Comparison of ENCODE assay signal across 8 mouse cellular contexts in the genomic region with DNA sequence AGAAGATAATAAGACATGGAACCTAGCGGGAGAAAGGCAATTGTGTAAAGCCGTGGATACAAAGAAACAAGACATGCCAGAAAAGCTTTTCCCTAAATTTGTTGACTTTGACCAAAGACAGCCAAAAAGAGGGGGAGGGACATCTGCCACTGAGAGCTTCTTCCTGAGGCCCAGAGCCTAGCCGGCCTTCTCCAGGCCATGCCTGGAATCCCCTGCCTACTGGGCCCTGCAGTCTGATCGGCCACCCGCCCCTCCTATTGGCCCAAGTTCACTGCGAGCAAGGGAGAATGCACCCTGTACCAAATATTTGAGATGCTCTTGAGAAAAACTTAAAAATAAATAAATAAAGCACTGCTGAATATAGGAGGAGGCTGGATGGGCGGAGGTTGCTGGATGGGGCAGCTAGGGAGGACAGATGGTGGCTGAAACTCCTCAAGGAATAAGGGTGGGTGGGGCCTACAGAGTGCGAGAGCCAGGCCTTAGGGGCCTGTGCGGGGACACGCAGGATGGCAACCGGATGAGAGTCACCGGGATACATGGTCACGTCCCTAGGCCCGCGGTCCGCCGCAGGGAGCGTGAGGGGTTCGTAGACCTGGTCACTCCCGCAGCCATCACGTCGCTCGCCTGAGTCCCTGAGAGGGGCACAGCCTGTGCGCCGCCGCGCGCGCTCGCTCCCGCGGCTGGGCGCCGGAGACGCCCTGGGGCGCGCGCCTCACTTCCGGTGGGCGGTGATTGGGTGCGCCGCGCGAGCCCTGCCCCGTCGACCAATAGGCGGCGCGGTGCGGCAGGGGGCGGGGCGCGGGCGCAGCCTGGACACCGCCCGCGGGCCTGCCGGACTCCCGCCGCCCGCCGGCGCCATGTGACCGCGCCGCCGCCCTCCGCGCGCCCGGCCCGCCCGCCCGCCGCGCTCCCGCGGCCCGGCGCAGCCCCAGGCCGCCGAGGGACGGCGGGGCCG. TPM values are rescaled to one million over a fixed set of nuclear protein-coding genes. Genes with fewer than 3 reads are reported as not detected.
DNase-seq lines count a peak whose midpoint lies in the region; ATAC-seq and TF ChIP-seq lines count a peak whose summit lies in the region.

Gene Pacs2, plus strand, starts transcription at position 905 of the 955 bp plus-strand sequence.

- peak within 1 kb of the TSS; percentile 99 for H3K4me3 ChIP-seq in ES-Bruce4 (ENCODE audit: low read depth, low read length)
- peak within 1 kb of the TSS; percentile 87 for H3K4me3 ChIP-seq in forebrain, embryonic 13.5 days
- peak within 1 kb of the TSS; percentile 93 for H3K4me3 ChIP-seq in lung, adult 2 months (replicated peaks; ENCODE audit: extremely low read depth, low read depth, low read length)

- TF ChIP-seq CTCF in ES-Bruce4 (IDR thresholded peaks at IDR 0.05; ENCODE audit: low read depth, low read length) = no peak
- no peak for TF ChIP-seq CTCF in lung, adult 2 months (IDR thresholded peaks at IDR 0.05; ENCODE audit: insufficient read depth, low read length)

- peak within 1 kb of the TSS; percentile 62; the same call in 1 of the 2 replicates for H3K27ac ChIP-seq in ES-Bruce4 (ENCODE audit: insufficient read depth, low read length)
- H3K27ac ChIP-seq in forebrain, embryonic 13.5 days = peak within 1 kb of the TSS; percentile 89

- 3% methylated on average over 45 of the region's 85 CpGs for WGBS in forebrain, embryonic 13.5 days
- 3% methylated on average over 75 of the region's 85 CpGs for WGBS in large intestine, adult 2 months
- WGBS in lung, adult 2 months = 11% methylated on average over 84 of the region's 85 CpGs

- peak within 1 kb of the TSS; percentile 72 for H3K9ac ChIP-seq in ES-Bruce4 (ENCODE audit: low read depth, poor library complexity, severe bottlenecking)
- H3K9ac ChIP-seq in forebrain, embryonic 13.5 days = peak within 1 kb of the TSS; percentile 97

- no peaks in the 10 kb centered on the region for H3K36me3 ChIP-seq in ES-Bruce4 (ENCODE audit: control insufficient read depth, insufficient read depth, low read length, poor library complexity, severe bottlenecking)
- 0 out of 2 replicates have a peak, but pooled peaks cover 3% of the 10 kb centered on the region for H3K36me3 ChIP-seq in forebrain, embryonic 13.5 days (ENCODE audit: poor library complexity, severe bottlenecking)

- peak; percentile 89 for DNase-seq in c-Kit-positive CD71-positive TER-119-positive erythroid progenitor cells, embryonic 14.5 days (ENCODE audit: low spot score)
- DNase-seq in heart, postnatal 10 days = peak; percentile 95 to 96
- DNase-seq in large intestine, adult 2 months (ENCODE audit: low read depth, low spot score) = peak; percentile 64
- peak; percentile 93 for DNase-seq in lung, adult 2 months
- peak; percentile 76 to 77 for DNase-seq in thymus, adult 18-20 months

- no peaks in the 10 kb centered on the region for H3K4me1 ChIP-seq in ES-Bruce4 (ENCODE audit: control insufficient read depth, insufficient read depth, low read length)
- peaks cover 43% of the 10 kb centered on the region for H3K4me1 ChIP-seq in forebrain, embryonic 13.5 days
- H3K4me1 ChIP-seq in lung, adult 2 months (ENCODE audit: control insufficient read depth, insufficient read depth, low read length) = peaks cover 19% of the 10 kb centered on the region

- peak; percentile 67 for TF ChIP-seq POLR2A in ES-Bruce4 (IDR thresholded peaks at IDR 0.05; ENCODE audit: insufficient read depth, low read length)
- peak; percentile 97 for TF ChIP-seq POLR2A in lung, adult 2 months (IDR thresholded peaks at IDR 0.05; ENCODE audit: borderline replicate concordance, extremely low read depth, low read depth, low read length)

- H3K4me2 ChIP-seq in forebrain, embryonic 13.5 days = peak within 1 kb of the TSS; percentile 93

- no peaks in the 10 kb centered on the region for H3K27me3 ChIP-seq in ES-Bruce4 (ENCODE audit: control insufficient read depth, insufficient read depth, low read length, poor library complexity, severe bottlenecking)
- no peaks in the 10 kb centered on the region for H3K27me3 ChIP-seq in forebrain, embryonic 13.5 days

- intact Hi-C loops in heart, postnatal 10 days (cut with DNase I) = no loop called here

- TF ChIP-seq EP300 in ES-Bruce4 (IDR thresholded peaks at IDR 0.05; ENCODE audit: insufficient read depth, low read depth, low read length) = no peak

- peak; percentile 94 for ATAC-seq in forebrain, embryonic 13.5 days
- peak; percentile 81 for ATAC-seq in neutrophil, adult 5-6 weeks (ENCODE audit: extremely low read depth, insufficient number of reproducible peaks, low FRiP score, poor library complexity, severe bottlenecking)

- H3K9me3 ChIP-seq in ES-Bruce4 (replicated peaks; ENCODE audit: control insufficient read depth, insufficient read depth, low read length, poor library complexity, severe bottlenecking) = no peaks in the 10 kb centered on the region
- no peaks in the 10 kb centered on the region for H3K9me3 ChIP-seq in forebrain, embryonic 13.5 days (replicated peaks)

RNA-seq across cellular contexts. Expression of gene Pacs2, which starts in this region (rescaled TPM):
- 20.7 and 23.8 TPM in 2 replicates for polyA plus RNA-seq in ES-Bruce4 (2011; ENCODE audit: insufficient read depth, insufficient read length, low read depth, missing spikeins)
- polyA plus RNA-seq in forebrain, embryonic 13.5 days (2015; fragmentation: Nextera tagmentation; extraction: Ambion mirVana) = 17.4 and 20.9 TPM in 2 replicates
- 10 to 100 TPM; 29.3 to 30.4 TPM for total RNA-seq in heart, postnatal 10 days (2021)
- 19.3 and 26.8 TPM in 2 replicates for polyA plus RNA-seq in large intestine, adult 2 months (2012; rRNA removed)
- polyA plus RNA-seq in lung, adult 2 months (2012; rRNA removed) = 51.8 and 54.8 TPM in 2 replicates
- 17.2 and 23.0 TPM in 2 replicates for total RNA-seq in neutrophil, adult 5-6 weeks (2017)

Comparison
In these comparisons a context has a peak if more than half of its experiments do, and no peak if none do; other contexts are left out.
1. Peak in every context shown above with its lines: DNase-seq, ATAC-seq, H3K4me3 ChIP-seq and H3K27ac ChIP-seq.